Mouse (Mus musculus) embryonic facial prominence, embryonic 15.5 days (tissue): ENCODE measurements around the gene BC025446. TPM values are rescaled to one million over a fixed set of nuclear protein-coding genes. Genes with fewer than 3 reads are reported as not detected.

Source experiments
- ATAC-seq: fragments of 200-750 bp; cut with Nextera tagmentation; 2 replicates; pipeline ENCODE4 v1.8.0; 2017; ENCODE audit warnings: low read depth, moderate TSS enrichment; ENCODE audit not compliant: insufficient number of reproducible peaks, low FRiP score, low TSS enrichment
- H3K27ac ChIP-seq: fragments of 300-500 bp; sonication (generic); replicated peaks from 2 replicates; pipeline ENCODE4 v1.5.1; 2015; ENCODE audit warnings: mild to moderate bottlenecking, inconsistent platforms
- H3K27me3 ChIP-seq: fragments of 300-500 bp; sonication (generic); 2 replicates; pipeline ENCODE4 v1.6.1; 2015; ENCODE audit warnings: inconsistent platforms
- H3K36me3 ChIP-seq: fragments of 300-500 bp; sonication (generic); 2 replicates; pipeline ENCODE4 v1.6.1; 2015; ENCODE audit warnings: mild to moderate bottlenecking, inconsistent platforms
- H3K4me1 ChIP-seq: fragments of 300-500 bp; sonication (generic); 2 replicates; pipeline ENCODE4 v1.6.1; 2015; ENCODE audit warnings: inconsistent platforms
- H3K4me2 ChIP-seq: fragments of 300-500 bp; sonication (generic); replicated peaks from 2 replicates; pipeline ENCODE4 v1.6.1; 2015; ENCODE audit warnings: mild to moderate bottlenecking, inconsistent platforms
- H3K4me3 ChIP-seq: fragments of 300-500 bp; sonication (generic); replicated peaks from 2 replicates; pipeline ENCODE4 v1.5.1; 2015; ENCODE audit warnings: mild to moderate bottlenecking, inconsistent platforms
- H3K9ac ChIP-seq: fragments of 300-500 bp; sonication (generic); 2 replicates; pipeline ENCODE4 v1.6.1; 2015; ENCODE audit warnings: inconsistent platforms
- H3K9me3 ChIP-seq: fragments of 300-500 bp; sonication (generic); replicated peaks from 2 replicates; pipeline ENCODE4 v1.6.1; 2016; ENCODE audit warnings: inconsistent platforms
- WGBS: fragments of 180-500 bp; shearing (Covaris S2); methylation state at CpG from one replicate; pipeline ENCODE4 v1.1.7; 2015; 5-methylcytosine and 5-hydroxymethylcytosine counted together
- polyA plus RNA-seq: library from polyadenylated mRNA; unstranded; fragments of >200 nt; fragmentation: Nextera tagmentation; extraction: Ambion mirVana; gene quantifications from 2 replicates; pipeline ENCODE4 v1.2.1, GENCODE M21; 2015

The BC025446 gene
- polyA plus RNA-seq, 1 experiment from 2014 or later: not detected

DNA sequence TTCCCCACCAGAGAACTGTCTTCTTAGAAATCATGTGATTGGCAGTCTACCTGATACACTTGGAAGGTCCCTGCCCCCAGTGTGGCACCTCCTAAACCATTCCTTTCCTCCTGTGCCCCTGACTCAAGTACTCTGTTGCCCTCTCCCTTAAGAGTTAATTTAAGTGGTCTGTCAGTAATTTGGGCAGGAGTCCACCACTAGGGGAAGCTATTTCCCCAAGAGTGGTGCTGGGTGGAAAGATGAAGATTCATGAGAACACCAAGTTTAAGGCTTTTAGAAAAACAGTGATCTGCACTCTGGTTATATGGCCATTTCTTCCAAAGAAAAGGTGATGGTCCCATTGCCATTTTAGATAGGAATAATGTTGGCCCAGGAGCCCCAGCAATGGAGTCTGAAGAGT is 49.7 kb downstream of the BC025446 start:
- no peak overlapping the region for H3K4me3 ChIP-seq
- H3K27ac ChIP-seq: no peak overlapping the region
- H3K27me3 ChIP-seq: no peaks in the 10 kb centered on the region
- ATAC-seq: no peak
- no peaks in the 10 kb centered on the region for H3K4me1 ChIP-seq
- no peak overlapping the region for H3K4me2 ChIP-seq
- no peaks in the 10 kb centered on the region for H3K36me3 ChIP-seq
- H3K9ac ChIP-seq: no peak overlapping the region
- H3K9me3 ChIP-seq: no peaks in the 10 kb centered on the region

- ATAC-seq: no peak
- H3K27ac ChIP-seq: no peak overlapping the region
- H3K27me3 ChIP-seq: no peaks in the 10 kb centered on the region
- no peaks in the 10 kb centered on the region for H3K9me3 ChIP-seq
- H3K4me3 ChIP-seq: no peak overlapping the region
- H3K9ac ChIP-seq: no peak overlapping the region
- H3K36me3 ChIP-seq: no peaks in the 10 kb centered on the region
- H3K4me2 ChIP-seq: no peak overlapping the region
- WGBS: 68% methylated on average over 1 of the region's 1 CpGs
- no peaks in the 10 kb centered on the region for H3K4me1 ChIP-seq
These were observed 50.5 kb downstream of the BC025446 start for GRCm38 (mm10) chr15:75266626-75267025.

DNA sequence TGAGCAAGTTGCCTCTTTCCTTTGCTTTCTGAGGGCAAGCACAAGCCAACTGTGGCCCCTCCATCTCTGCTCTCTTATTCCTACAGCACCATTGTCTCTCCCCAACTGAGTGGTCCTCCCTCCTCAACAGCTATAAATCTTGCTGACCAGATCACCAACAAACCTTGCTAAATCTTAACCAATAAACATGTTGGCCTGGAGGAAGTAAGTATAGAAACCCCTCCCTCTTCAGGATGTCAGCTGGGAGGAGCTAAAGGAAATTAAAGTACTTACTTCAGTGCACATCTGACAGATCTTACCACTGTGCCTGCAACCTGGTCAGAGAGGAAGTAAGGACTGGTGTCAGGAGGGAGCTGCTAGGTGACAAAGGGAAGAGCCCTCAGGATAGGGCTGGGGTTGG is 51.9 kb downstream of the BC025446 start, which contains the start of gene Ly6f:
Ly6f (plus strand) TSS at position 301 of the 400 bp plus-strand sequence.
- Histone ChIP-seq H3K4me1 (no peaks in the 10 kb centered on the region), H3K4me3 (no peak within 1 kb of the TSS), H3K27me3 (no peaks in the 10 kb centered on the region), H3K9me3 (no peaks in the 10 kb centered on the region), H3K9ac (no peak within 1 kb of the TSS), H3K36me3 (no peaks in the 10 kb centered on the region), H3K4me2 (no peak within 1 kb of the TSS), H3K27ac (no peak within 1 kb of the TSS)
- no peak for ATAC-seq

DNA sequence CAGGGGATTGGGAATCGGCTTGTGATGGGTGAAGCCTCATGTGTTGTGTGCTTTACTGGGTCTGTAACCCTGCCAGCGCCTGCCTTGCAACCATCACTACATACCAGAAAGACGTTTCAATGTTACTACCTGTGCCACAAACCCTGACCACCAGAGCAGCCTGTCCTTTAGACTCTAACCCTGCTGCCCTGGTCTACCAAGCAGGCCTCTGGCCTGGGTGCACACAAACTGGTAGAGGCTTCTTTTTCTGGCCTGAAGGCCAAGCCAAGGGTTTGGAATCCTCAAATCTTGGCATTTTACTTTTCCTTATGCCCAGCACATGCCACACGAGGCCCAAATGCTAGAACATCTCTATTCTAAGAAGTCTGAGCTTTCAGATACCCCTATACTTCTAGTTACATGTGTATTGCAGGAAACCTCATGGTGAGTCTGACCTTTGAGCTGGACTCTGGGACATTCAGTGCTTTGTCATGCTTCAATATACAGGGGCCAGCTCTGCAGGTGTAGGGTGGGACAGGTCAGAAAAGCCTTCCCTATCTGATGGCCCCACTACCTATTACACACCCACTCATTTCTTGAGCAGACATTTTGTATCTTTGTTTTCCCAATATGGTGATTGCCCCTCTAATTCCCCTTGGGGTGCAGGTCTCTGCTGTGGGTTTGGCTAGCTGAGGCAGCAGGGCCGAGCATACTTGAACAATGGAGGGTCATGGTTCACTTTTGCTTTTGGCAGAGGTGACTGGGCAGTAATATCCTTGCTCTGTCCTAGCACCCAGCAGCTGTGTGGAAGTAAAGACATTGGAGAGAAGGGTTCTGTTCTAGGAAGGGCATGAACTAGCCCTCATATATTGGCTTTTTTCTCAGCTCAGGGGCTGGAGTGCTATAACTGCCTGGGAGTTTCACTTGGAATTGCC is 53.0 kb downstream of the BC025446 start:
- no peak for ATAC-seq
- H3K36me3 ChIP-seq: no peaks in the 10 kb centered on the region

GRCm38 (mm10) chr15:75270169-75270568 is 54.0 kb downstream of the BC025446 start:
- no peak for ATAC-seq
- Histone ChIP-seq H3K27me3 (no peaks in the 10 kb centered on the region), H3K9ac (no peak overlapping the region), H3K4me2 (no peak overlapping the region), H3K4me1 (no peaks in the 10 kb centered on the region), H3K4me3 (no peak overlapping the region), H3K27ac (no peak overlapping the region), H3K9me3 (no peaks in the 10 kb centered on the region), H3K36me3 (no peaks in the 10 kb centered on the region)

More for the DNA sequence above, 53.0 kb downstream of the BC025446 start:
- Histone ChIP-seq H3K4me2 (no peak overlapping the region), H3K9me3 (no peaks in the 10 kb centered on the region), H3K4me1 (no peaks in the 10 kb centered on the region), H3K4me3 (no peak overlapping the region), H3K9ac (no peak overlapping the region), H3K27ac (no peak overlapping the region), H3K27me3 (no peaks in the 10 kb centered on the region)
- 68% methylated on average over 5 of the region's 5 CpGs for WGBS

- no peak overlapping the region for H3K4me3 ChIP-seq
- no peaks in the 10 kb centered on the region for H3K36me3 ChIP-seq
- ATAC-seq: no peak
- H3K9me3 ChIP-seq: no peaks in the 10 kb centered on the region
- no peaks in the 10 kb centered on the region for H3K4me1 ChIP-seq
- H3K27me3 ChIP-seq: no peaks in the 10 kb centered on the region
- no peak overlapping the region for H3K27ac ChIP-seq
- WGBS: 68% methylated on average over 3 of the region's 3 CpGs
- H3K9ac ChIP-seq: no peak overlapping the region
- H3K4me2 ChIP-seq: no peak overlapping the region
These were observed 54.7 kb downstream of the BC025446 start for GRCm38 (mm10) chr15:75270691-75271362.

DNA sequence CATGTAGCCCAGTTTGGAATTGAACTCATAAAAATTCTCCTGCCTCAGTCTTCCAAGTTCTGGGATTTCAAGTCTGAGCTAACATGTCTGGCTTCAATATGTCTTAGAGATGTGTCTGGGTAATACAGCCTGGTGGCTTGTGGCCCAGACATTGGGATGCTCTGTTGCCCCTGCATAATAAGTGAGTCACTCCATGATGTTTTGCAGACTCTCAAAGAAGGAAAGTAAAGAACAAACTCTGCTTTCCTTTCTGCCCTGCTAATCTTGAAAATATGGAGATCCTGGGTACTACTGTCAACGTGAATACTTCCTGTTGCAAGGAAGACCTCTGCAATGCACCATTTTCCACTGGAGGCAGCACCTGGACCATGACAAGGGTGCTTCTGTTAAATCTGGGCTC is 55.2 kb downstream of the BC025446 start:
- no peak for ATAC-seq
- H3K9ac ChIP-seq: no peak overlapping the region
- 54% methylated on average over 1 of the region's 1 CpGs for WGBS

DNA sequence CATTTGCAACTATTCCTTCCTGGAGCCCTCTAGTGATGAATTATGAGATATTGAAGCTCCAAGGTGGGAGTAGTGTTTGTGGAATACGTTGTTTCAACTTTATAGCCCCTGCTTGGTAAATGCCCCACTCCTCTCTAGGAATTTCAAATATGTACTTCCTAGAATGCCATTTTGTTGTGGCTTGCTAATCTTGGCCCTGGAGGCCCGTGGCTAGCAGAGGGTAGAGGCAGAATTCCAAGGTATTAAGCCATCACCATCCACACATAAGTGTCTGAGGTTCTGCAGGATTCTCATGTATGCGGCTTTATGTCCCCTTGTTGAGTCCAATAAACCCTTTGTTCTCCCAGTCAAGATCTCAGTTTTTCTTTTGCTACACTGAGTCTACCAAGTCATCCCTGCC is 55.7 kb downstream of the BC025446 start:
- H3K27ac ChIP-seq: no peak overlapping the region
- 51% methylated on average over 3 of the region's 3 CpGs for WGBS

More for the DNA sequence above, 55.2 kb downstream of the BC025446 start:
- no peaks in the 10 kb centered on the region for H3K9me3 ChIP-seq
- H3K4me1 ChIP-seq: no peaks in the 10 kb centered on the region
- no peaks in the 10 kb centered on the region for H3K27me3 ChIP-seq
- H3K36me3 ChIP-seq: no peaks in the 10 kb centered on the region
- H3K27ac ChIP-seq: no peak overlapping the region
- no peak overlapping the region for H3K4me3 ChIP-seq
- no peak overlapping the region for H3K4me2 ChIP-seq

More for the DNA sequence above, 55.7 kb downstream of the BC025446 start:
- Histone ChIP-seq H3K4me2 (no peak overlapping the region), H3K4me3 (no peak overlapping the region), H3K4me1 (no peaks in the 10 kb centered on the region), H3K9me3 (no peaks in the 10 kb centered on the region), H3K27me3 (no peaks in the 10 kb centered on the region), H3K9ac (no peak overlapping the region), H3K36me3 (no peaks in the 10 kb centered on the region)
- no peak for ATAC-seq

Other genes with a start within 250 kb of the BC025446 start
- gene Ly6i, start 232.9 kb upstream of the BC025446 start, polyA plus RNA-seq: 0.41 TPM in 1 of 2 replicates, not detected in the other
- 11.2 and 11.3 TPM in 2 replicates for gene Ly6a, start 218.3 kb upstream of the BC025446 start, polyA plus RNA-seq
- 16.9 and 20.4 TPM in 2 replicates for gene Ly6c1, start 167.5 kb upstream of the BC025446 start, polyA plus RNA-seq
- 1.8 and 2.0 TPM in 2 replicates for gene Ly6c2, start 104.4 kb upstream of the BC025446 start, polyA plus RNA-seq
- not detected in 2 replicates for gene Ly6g, start 61.1 kb upstream of the BC025446 start, polyA plus RNA-seq
- gene Ly6f, start 52.0 kb downstream of the BC025446 start, polyA plus RNA-seq: not detected in 2 replicates